Mouse (Mus musculus) heart, adult 2 months (tissue): ENCODE measurements around the gene 1700016D06Rik.

Experiments used
- CTCF ChIP-seq: fragments of 200-600 bp; IDR thresholded peaks from 2 replicates; pipeline ENCODE4 v1.8.1; 2022; ENCODE audit warnings: antibody characterized with exemption, mild to moderate bottlenecking, moderate library complexity
- EP300 ChIP-seq: fragments of 200-500 bp; IDR thresholded peaks from 2 replicates; pipeline ENCODE4 v1.6.1; 2011; ENCODE audit warnings: low read depth, low read length, control low read depth; ENCODE audit not compliant: insufficient read depth
- POLR2A ChIP-seq: fragments of 200-500 bp; IDR thresholded peaks from 2 replicates; pipeline ENCODE4 v1.6.1; 2011; ENCODE audit warnings: mild to moderate bottlenecking, low read depth, low read length, control low read depth; ENCODE audit not compliant: insufficient read depth

DNA sequence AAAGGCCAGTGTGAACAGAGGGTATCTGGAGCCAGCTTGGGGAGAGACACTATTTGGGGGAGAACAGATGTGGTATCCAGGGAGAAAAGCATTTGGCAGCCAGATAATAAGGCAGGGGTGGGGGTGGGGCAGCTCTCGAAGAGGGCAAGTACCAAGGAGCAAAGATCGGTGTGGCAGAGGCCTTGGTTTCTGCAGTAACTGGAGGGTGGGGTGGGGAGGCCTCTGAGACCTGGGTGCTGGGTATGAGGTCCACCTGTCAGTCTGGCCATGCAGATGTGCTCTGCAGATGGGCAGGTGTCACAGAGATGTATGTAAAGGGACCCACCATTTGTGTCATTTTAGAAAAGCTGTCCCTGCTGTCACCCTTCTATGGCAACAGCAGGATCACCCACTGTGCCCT lies 8.0 kb upstream of the 1700016D06Rik start:
- no peak for TF ChIP-seq POLR2A
- no peak for TF ChIP-seq CTCF
- TF ChIP-seq EP300 = no peak
